Mouse (Mus musculus) kidney, postnatal 4 days (tissue): ENCODE data around the gene Prl8a9.

Experiments
- DNase-seq, 2 experiments: peaks; one replicate each; pipeline ENCODE4 v3.0.0; 2021; ENCODE audit warnings: mixed read lengths in 2 of 2

Prl8a9 gene

DNA sequence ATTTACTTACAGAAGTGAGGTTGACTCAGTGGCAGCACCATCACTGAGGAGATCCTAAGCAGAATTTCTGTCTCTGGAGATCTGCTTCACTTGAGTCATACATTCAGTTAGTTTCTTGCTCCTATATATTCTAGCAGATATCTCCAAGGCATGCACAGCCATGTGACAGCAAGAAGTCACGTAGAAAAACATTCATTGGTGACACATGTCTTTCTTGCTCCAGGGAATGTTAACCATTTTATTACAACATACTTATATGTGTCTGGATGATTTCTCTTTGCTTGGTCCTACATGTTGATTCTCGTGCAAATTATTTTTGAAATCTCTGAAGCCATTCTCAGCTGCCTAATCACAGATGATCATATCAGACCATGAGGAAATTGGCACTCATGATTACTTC is at the start of gene Prl8a9:
Gene Prl8a9 (minus strand): TSS at position 101 of the 400 bp plus-strand sequence.
- no peak for DNase-seq

DNA sequence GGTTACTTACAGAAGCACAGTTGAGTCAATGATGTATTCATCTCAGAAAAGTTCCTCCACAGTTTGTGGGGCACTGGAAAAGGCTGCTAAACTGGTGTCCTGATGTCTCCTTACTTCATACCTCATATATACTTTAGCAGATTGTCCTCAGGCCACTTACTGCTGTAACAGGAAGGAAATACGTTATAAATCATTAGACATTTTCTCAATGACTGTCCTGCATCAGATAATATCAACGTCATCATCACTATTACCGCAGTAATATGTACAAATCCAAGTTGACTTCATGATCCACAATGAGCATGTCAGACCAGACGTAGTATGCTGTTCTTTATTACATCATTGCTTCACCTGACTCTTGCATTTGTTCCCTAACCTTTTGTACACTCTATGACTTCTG is 46.1 kb upstream of the Prl8a9 start, which contains the start of gene Prl7b1:
Gene Prl7b1 (minus strand): TSS at position 101 of the 400 bp plus-strand sequence.
- DNase-seq: no peak

DNA sequence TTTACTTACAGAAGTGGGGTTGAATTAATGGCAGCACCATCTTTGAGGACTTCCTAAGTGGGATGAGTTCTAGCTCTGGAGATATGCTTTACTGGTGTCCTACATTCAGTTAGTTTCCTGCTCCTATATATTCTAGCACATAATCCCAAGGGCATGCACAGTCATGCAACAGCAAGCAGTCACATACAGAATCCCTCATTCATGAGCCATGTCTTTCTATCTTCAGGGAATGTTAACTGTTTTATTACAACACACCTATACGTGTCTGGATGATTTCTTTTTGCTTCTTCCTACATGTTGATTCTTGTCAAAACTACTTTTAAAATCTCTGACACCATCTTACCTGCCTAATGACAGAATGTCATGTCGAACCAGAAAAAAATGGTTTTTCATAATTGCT is 17.7 kb upstream of the Prl8a9 start, which contains the start of gene Prl8a1:
Gene Prl8a1 (minus strand): TSS at position 101 of the 400 bp plus-strand sequence.
- DNase-seq: no peak

DNA sequence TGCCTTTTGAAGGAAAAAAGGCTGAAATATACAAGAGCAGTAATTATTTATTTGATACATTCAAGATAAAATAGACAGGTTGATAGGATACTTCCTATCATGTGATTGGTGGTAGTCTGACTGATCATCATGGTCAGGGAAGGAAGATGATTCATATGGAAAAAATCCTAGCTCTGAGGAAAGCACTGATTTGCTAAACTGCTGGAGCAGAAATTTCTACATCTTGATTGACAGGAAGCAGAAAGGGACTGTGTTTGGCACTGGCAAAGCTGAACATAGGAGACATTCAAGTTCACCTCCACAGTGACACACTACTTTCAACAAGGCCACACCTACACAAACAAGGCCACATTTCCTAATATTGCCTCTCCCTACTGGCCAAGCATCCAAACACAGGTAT is 11.1 kb downstream of the Prl8a9 start:
- no peak for DNase-seq

DNA sequence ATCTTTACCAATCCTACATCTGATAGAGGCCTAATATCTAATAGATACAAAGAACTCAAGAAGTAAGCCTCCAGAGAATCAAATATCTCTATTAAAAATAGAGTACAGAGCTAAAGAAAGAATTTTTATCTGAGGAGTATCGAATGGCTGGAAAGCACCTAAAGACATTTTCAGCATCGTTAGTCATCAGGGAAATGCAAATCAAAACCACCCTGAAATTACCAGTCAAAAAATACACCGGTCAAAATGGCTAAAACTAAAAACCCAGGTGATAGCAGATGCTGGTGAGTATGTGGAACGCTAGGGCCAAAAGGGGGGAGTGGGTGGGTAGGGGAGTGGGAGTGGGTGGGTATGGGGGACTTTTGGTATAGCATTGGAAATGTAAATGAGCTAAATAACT is 41.2 kb downstream of the Prl8a9 start:
- DNase-seq: no peak

DNA sequence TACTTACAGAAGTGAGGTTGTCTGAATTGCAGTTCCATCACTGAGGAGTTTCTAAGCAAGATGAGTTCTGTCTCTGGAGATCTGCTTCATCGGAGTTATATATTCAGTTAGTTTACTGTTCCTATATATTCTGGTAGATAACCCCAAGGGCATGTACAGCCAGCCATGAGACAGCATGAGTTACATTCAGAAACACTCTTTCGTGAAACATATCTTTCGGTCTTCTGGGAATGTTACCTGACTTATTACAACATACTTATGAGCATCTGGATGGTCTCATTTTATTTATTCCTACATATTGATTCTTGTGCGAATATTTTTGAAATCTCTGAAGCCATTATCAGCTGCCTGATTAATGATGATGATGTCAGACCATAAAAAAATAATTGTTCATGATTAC is 51.3 kb downstream of the Prl8a9 start, which contains the start of gene Prl8a8:
Gene Prl8a8 (minus strand): TSS at position 101 of the 400 bp plus-strand sequence.
- no peak for DNase-seq
